Mouse (Mus musculus) kidney, adult 2 months (tissue): ENCODE data around the gene Cavin2.

ENCODE experiments used
- CTCF ChIP-seq: fragments of 200-500 bp; conservative IDR thresholded peaks from 2 replicates; pipeline ENCODE4 v1.5.1; 2011; ENCODE audit warnings: low read depth, mild to moderate bottlenecking, control low read depth, low read length, moderate library complexity, mixed read lengths; ENCODE audit not compliant: insufficient read depth, insufficient read length
- POLR2A ChIP-seq: fragments of 200-500 bp; IDR thresholded peaks from one replicate; pipeline ENCODE4 v1.6.1; 2011; ENCODE audit warnings: low read depth, low read length, control low read depth

- no peak for TF ChIP-seq POLR2A
- TF ChIP-seq CTCF, result no peak
Measured at GRCm38 (mm10) chr1:51267125-51267524, 21.8 kb upstream of the Cavin2 start.
